Mouse (Mus musculus) heart, adult 10 weeks (tissue): ENCODE measurements around the gene Mcrs1. TPM values are rescaled to one million over a fixed set of nuclear protein-coding genes. Genes with fewer than 3 reads are reported as not detected.

ENCODE experiments used
- polyA plus RNA-seq: library from polyadenylated mRNA; stranded (reverse); fragments of 350-450 nt; fragmentation: Illumina TruSeq; extraction: RNeasy Lipid Tissue Mini Kit (QIAGEN cat#74804); gene quantifications from one replicate; pipeline ENCODE4 v1.2.3, GENCODE M21; 2014; ENCODE audit warnings: low read depth, low replicate concordance

Mcrs1 gene
- polyA plus RNA-seq: 55.8 TPM

DNA sequence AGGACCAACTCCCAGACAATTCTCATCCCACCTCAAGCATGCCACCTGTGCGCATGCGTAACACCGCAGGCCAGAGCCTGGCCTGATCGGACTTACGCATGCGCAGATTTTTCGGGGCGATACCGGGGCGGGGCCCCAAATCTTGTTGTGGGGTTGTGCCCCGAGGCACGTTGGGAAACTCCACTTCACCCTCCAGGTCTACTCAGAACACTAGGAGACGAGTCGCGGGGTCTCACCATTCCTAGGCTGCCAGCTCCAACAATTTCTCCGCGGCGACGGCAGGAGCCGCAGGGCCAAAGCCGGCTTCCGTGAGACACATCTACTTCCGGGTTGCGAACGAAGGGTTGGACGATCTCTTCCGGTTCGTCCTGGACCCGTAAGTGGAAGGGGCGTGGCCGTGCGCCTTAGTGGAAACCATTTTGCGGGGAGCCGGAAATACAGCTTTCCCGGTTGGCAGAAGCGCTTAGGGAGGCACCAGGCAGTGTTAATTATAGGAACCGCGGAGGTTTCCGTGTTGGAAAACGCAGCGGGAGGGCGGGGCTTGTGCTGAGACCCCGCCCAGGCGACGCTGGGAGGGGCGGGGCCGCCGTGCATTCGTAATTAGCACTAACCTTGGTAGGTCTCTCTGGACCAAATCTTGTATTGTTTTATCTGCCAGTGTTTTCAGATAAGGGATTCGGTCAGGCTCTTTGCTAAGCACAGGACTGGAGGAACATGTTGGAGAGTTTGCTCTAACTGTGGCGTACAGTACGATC, at the start of gene Mcrs1:
Mcrs1 (minus strand) TSS at position 336 of the 755 bp plus-strand sequence.

DNA sequence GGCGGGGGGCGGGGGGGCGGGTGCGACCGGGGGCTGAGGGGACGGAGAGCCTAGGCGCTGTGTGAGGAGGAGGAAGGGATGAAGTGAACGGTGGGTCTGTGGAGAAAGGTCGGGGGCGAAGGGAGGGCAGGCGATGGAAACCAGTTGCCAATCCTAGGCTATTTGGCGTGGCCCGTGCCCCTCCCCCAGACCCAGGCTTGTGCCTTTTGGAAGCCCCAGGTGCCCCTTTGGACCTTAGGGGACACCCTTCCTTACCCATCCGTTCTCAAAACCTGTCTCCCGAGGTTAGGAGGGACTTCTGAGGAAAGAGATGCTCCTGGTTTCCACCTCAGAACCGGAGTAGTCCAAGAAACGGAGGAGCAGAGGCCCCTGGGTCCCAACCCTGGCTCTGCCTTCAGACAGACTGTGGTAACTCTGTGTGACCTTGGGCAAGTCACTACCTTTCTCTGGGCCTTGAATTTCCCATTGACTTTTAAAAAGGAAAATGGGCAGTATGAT, 43.8 kb upstream of the Mcrs1 start, which contains the start of gene Fam186b:
Fam186b (minus strand) TSS at position 405 of the 498 bp plus-strand sequence.

DNA sequence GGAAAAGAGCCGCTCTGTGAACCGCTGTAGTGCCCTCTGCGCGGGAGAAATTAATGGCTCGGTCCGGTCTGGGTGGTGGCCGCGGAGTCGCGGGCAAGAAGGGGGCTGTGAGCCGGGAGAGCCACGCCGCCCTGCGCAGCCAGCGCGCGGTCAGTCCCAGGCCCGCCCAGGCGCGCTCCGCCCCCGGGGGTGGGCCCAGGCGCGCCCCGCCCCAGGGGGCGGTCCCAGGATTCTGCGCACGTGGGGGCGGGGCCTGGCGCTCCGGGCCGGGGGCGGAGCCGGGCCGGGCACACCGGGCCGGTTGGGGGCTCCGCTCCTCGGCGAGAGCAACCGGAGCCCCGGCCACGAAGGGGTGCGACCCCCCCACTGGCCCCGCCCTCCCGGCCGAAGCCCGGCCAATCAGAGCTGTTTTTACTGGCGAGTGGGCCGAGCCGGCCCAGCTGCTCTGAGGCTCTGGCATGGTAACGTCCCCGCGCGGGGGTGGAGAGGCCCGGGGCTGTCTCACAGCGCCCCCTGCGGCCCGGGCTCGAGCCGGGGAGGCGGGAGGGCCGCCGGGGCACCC, 43.1 kb upstream of the Mcrs1 start, which contains the start of gene Prpf40b:
Prpf40b (plus strand) TSS at position 275 of the 562 bp plus-strand sequence.

DNA sequence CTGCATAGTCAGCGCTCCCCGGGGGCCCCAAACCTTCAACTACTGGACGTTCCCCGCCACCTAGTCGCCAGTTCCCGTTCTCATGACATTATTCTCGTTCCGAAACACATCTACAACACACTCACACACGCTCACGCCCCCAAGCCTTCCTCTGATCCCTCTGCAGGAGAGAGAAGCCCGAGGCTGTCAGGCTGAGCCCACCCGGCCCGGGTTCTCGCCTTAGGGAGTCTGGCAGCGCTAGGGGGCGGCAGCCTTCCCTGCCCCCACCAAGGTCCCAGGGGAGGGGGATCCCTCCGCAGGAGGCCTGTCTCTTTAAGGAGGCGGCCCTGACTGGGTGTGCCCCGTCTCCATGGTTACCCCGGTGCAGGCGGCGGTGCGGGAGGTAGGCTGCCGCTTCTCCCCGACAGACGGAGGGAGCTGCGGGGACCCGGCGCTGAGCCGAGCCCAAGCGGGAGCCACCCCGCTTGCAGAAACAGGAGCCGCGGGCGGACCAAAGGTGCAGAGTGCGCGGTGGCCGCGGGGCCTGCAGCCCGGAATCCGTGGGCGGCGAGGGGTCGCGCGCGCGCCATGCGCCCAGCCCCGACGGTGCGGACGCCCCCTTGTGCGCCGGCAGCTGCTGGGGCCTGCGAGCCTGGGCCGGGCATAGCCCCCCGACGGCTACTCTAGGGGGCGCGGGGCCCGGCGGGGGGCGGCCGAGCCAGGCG, 27.4 kb downstream of the Mcrs1 start, which contains the start of gene Kcnh3:
Kcnh3 (plus strand) TSS at position 654 of the 704 bp plus-strand sequence.

Other genes with a start within 250 kb of the Mcrs1 start
- gene Tuba1c, start 222.1 kb downstream of the Mcrs1 start, polyA plus RNA-seq: 41.6 TPM
- gene Prph, start 196.8 kb downstream of the Mcrs1 start, polyA plus RNA-seq: 0.76 TPM
- gene Troap, start 177.4 kb downstream of the Mcrs1 start, polyA plus RNA-seq: not detected
- not detected for gene C1ql4, start 164.1 kb downstream of the Mcrs1 start, polyA plus RNA-seq
- gene Dnajc22, start 158.8 kb downstream of the Mcrs1 start, polyA plus RNA-seq: not detected
- 5.8 TPM for gene Spats2, start 126.0 kb downstream of the Mcrs1 start, polyA plus RNA-seq
- gene Kcnh3, start 27.1 kb downstream of the Mcrs1 start, polyA plus RNA-seq: 0.10 TPM
- gene Prpf40b, start 43.1 kb upstream of the Mcrs1 start, polyA plus RNA-seq: 37.3 TPM
- not detected for gene Fam186b, start 43.9 kb upstream of the Mcrs1 start, polyA plus RNA-seq
- gene Fmnl3, start 118.5 kb upstream of the Mcrs1 start, polyA plus RNA-seq: 16.8 TPM
- gene Tmbim6, start 140.9 kb upstream of the Mcrs1 start, polyA plus RNA-seq: 191 TPM
- 3.4 TPM for gene Nckap5l, start 205.8 kb upstream of the Mcrs1 start, polyA plus RNA-seq
- 3.9 TPM for gene Bcdin3d, start 222.8 kb upstream of the Mcrs1 start, polyA plus RNA-seq